Mouse (Mus musculus): ENCODE measurements around the gene Dyrk1b.
"Not testable (repeated sequence)": the region's sequence is repeated elsewhere in the genome, so short reads cannot be mapped to it uniquely, and the experiment has no call there.

Gene Dyrk1b

GRCm38 (mm10) chr7:28179228-28179627 is at the start of gene Dyrk1b:
Dyrk1b (plus strand) TSS chr7:28179469.
- DNase-seq (ENCODE audit: low spot score) = peak; percentile 98

GRCm38 (mm10) chr7:28137613-28138012 is 41.7 kb upstream of the Dyrk1b start:
- no peak for DNase-seq (ENCODE audit: low spot score)

DNA sequence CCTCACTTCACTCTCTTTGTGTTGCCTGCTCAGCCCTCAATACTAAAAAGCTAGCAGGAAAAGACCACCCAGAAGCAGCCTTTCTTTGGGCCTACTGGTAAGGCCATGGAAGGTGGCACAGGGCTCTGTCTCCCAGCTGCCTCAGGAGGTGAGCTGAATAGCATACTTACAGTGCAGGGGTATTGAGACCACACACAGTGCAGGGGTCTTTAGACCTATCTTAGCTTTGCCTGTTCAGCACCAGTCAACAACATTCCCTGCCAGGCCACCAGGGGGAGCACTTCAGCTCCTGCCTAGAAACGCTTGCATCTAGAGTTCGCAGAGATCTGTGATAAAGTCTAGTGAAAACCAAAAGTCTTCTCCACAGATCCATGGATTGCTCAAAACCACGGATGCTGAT is 31.0 kb upstream of the Dyrk1b start:
- DNase-seq (ENCODE audit: low spot score) = peak; percentile 49

DNA sequence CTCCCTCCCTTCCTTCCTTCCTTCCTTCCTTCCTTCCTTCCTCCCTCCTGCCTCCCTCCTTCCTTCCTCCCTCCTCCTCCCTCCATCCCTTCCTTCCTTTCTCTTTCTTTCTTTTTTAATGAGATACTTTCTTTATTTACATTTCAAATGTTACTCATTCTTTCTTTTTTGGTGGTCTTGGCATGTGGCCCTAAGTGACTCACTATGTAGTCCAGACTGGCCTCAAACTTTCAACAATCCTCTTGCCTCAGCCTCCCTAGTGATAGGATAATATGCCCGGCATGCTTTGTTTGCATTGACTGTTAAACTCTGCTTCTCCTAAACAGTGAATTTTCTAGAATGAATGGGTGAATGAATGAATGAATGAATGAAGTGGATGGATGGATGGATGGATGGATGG is 29.4 kb upstream of the Dyrk1b start:
- DNase-seq (ENCODE audit: low spot score) = no peak

DNA sequence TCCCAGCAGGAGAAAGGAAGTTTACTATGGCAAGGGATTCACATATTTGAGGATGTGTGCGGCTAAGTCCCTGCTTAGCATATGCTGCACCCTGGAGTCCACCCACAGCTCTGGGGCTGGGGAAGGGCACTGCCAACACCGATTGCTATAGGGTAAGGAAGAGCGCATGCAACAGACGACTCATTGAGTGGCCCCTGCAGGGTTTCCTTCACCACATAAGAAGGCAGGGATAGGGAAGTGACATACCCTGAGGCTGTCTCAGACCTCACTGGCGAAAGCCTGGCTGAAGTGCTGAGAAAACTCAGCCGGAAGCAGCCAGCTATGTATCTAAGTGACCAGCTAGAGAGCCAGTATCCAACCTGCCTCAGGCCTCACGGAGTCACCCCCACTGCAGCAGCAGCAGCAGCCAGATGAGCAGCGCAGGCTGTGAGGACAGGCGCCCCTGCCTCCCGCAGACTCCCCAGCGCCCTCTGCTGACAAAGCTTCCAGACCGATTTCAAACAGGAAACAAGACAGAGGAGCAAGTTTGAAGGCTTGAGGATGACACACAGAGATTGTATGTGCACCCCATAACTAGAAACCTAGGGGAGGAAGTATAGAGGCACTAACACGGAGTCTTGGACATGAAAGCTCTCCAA is 27.6 kb upstream of the Dyrk1b start:
- no peak for DNase-seq (ENCODE audit: low spot score)

DNA sequence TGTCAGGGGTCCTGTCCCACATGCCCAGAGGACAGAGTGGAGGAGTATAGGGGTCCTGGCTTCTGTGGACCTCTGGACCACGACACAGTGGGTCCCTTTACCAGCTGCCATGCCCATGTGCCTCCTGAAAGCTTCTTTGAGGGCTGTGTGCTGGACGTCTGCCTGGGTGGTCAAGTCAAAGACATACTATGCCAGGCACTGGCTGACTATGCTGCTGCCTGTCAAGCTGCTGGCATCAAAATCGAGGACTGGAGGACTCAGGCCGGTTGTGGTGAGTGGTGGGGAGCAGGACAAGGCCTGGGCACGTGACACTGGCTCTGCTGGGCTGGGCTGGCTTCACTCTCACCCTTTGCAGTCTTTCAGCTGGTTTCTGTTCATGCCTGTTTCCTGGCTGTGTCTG is 25.7 kb upstream of the Dyrk1b start:
- DNase-seq (ENCODE audit: low spot score) = not testable (repeated sequence)

DNA sequence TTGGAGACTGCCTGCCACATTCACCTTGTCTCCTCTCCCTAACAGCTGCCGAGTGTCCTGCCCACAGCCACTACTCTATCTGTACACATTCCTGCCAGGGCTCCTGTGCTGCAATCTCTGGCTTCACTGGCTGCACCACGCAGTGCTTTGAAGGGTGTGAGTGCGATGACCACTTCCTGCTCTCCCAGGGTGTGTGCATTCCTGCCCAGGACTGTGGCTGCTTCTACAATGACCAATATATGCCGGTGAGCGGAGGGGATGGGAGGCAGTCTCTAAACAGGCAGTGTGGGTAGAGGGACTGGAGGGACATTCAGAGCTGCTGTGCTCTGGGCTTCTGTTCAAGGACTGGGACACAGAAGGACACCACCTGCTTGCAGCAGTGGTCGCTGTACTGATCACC is 20.0 kb upstream of the Dyrk1b start:
- no peak for DNase-seq (ENCODE audit: low spot score)

DNA sequence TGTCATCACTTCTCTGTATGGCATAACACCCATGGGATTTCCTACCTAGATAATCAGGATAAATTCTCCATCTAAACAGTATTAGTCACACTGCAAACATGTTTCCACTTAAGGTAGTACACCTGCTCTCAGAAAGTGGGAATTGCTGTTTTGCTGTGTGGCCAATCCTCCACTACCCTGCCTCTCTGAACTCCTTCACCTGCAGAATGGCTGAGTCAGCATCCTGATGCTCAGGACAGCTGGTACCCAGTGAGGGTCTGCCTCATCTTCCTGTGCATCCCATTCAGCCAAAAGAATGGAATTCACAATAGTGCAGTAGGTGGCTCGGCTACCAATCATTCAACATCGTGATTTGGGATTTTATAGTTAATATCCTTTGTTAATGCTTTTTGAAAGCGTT is 19.4 kb upstream of the Dyrk1b start:
- DNase-seq (ENCODE audit: low spot score) = no peak

GRCm38 (mm10) chr7:28161163-28161749 is 18.0 kb upstream of the Dyrk1b start:
- DNase-seq (ENCODE audit: low spot score) = no peak

DNA sequence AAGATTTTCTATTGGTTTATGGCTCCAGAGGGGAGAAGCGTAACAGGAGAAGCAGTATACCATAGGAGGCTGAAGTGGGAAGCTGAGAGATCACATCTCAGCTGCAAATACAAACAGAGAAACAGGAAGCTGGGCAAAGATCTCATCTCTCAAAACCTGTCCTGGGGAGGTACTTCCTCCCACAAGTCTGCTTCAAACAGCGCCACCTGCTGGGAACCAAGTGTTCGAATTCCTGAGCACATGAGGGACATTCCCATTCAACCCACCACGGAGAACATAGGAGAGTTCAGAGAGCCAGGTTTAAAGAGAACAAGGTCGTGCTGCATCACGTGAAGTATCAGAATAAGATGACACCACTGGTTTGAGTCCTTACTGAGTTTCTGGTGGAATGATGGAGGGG is 13.9 kb upstream of the Dyrk1b start:
- no peak for DNase-seq (ENCODE audit: low spot score)

GRCm38 (mm10) chr7:28168320-28169115 is 10.8 kb upstream of the Dyrk1b start:
- peak; percentile 62 for DNase-seq (ENCODE audit: low spot score)

- peak; percentile 92 for DNase-seq (ENCODE audit: low spot score)
Observed at GRCm38 (mm10) chr7:28169489-28170422, 9.5 kb upstream of the Dyrk1b start, which contains the start of gene Fbl. Fbl (plus strand) TSS chr7:28169710.

DNA sequence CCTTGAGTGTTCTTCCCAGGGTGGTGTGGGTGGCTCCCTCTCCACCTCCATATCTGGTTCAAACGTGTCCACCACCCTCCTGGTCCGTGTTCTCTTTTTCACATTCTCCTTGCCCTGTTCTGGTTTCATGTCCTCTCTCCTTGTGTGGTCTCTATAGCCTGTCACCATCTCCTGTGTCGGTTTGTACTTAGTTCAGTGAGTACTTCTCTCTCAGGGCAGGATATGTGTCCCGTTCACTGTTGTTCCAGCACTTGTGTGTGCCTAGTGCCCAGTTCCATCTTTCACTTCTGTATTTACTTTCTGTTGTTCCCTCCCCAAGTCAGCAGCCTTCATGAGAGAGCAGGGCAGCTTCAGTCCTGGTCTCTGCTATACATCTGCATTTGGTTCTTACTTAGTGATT is 3.9 kb upstream of the Dyrk1b start:
- DNase-seq (ENCODE audit: low spot score) = no peak

DNA sequence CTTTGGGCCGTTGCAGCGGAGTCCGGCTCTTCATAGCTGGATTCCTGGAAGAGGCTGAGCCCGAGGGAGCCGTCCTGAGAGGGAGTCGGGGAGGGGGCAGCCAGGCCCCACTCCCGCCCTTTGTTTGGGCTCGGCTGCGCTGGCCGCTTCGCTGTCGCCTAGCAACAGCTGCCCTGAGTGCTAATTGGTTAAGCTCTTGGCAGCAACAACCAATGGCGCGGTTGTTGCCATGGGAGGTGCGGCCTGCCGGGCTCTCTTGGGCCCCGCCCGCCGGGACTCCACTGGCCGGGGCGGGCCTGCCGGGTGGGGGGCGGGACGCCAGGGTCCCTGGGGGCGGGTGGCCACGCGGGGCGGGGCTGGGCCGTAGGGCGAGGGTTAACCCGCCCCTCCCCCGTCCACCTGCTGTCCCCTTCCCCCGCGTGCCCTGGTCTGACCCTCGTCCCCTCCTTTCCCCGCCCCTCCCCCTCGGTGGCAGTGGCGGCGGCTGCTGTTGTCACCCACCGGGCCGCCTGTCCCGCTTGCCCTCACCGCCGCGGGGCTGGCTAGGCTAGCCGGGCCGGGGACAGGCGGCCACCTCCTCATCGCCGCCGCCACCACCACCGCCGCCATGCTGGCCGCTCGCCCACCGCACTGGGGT is 590 bp downstream of the Dyrk1b start:
- DNase-seq (ENCODE audit: low spot score) = peak; percentile 96

GRCm38 (mm10) chr7:28180890-28181289 is 1.6 kb downstream of the Dyrk1b start:
- no peak for DNase-seq (ENCODE audit: low spot score)

- no peak for DNase-seq (ENCODE audit: low spot score)
Observed at GRCm38 (mm10) chr7:28181376-28181775, 2.1 kb downstream of the Dyrk1b start.

- DNase-seq (ENCODE audit: low spot score) = no peak
Observed at GRCm38 (mm10) chr7:28182320-28182719, 3.1 kb downstream of the Dyrk1b start.

- no peak for DNase-seq (ENCODE audit: low spot score)
Observed at GRCm38 (mm10) chr7:28185884-28186283, 6.6 kb downstream of the Dyrk1b start.

DNA sequence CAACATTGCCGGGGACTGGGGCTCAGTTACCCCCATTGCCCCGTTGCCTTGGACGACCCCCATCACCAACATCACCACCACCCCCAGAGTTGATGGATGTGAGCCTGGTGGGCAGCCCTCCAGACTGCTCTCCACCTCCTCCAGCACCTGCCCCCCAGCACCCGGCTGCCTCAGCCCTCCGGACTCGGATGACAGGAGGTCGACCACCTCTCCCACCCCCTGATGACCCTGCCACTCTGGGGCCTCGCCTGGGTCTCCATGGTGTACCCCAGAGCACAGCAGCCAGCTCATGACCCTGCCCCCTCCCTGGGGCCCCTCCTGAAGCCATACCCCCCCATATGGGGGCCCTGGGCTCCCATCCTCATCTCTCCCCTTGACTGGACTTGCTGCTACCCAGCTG is 7.4 kb downstream of the Dyrk1b start:
- DNase-seq (ENCODE audit: low spot score) = no peak

DNA sequence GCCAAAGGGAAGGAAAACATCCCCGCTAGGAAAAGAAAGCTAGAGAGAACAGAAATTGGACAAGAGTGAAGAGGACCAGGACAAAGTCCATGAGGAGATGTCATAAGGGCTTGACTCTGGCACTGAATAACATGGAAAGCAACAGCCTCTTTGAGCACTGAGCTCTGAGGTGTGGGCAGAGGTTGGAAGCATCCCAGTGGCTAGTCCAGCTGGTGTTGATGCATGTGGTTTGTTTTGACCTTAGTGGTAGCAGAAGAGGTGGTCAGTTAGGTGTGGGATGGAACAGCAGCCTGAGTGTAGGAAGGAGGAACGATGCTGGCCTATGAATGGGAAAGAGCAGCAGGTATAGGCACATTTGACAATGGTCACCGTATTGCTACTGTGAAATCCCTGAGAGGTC is 12.2 kb downstream of the Dyrk1b start:
- no peak for DNase-seq (ENCODE audit: low spot score)

- DNase-seq (ENCODE audit: low spot score) = no peak
Observed at GRCm38 (mm10) chr7:28191903-28192302, 12.6 kb downstream of the Dyrk1b start.

Measured in testis, postnatal 14 days (tissue).